Mouse (Mus musculus): Measurements from ENCODE around the gene Arhgef25. TPM values are rescaled to one million over a fixed set of nuclear protein-coding genes. Genes with fewer than 3 reads are reported as not detected.
"Not testable (repeated sequence)": the region's sequence is repeated elsewhere in the genome, so short reads cannot be mapped to it uniquely, and the experiment has no call there.

The Arhgef25 gene
- polyA plus RNA-seq, 1 experiment from 2014 or later = 30.1 TPM

DNA sequence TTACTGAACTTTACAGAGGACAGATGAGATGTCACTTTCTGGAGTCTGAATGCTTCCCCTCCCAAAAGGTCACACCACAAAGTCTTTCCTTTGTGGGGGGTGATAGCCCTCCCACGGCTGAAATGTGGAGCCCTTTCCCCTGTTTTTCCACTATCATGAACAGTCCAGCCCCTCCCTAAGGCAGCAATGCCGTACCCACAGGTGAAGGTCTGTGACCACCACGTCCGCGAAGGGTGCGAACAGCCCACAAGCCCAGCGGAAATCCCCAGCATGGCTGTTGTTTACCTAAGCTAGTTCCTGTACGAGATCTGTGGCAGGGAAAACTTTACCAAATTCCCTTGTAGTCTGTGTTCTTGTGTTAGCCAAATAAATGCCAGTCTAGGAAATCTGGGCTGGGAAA, 48.4 kb downstream of the Arhgef25 start:
- H3K9ac ChIP-seq (ENCODE audit: low read depth, low read length) = no peak overlapping the region
- H3K9me3 ChIP-seq (ENCODE audit: control insufficient read depth, low read length) = no peaks in the 10 kb centered on the region
- ATAC-seq (ENCODE audit: low FRiP score) (no peak), DNase-seq (ENCODE audit: low spot score) (no peak)
- H3K4me2 ChIP-seq (replicated peaks; ENCODE audit: low read depth, low read length) = no peak overlapping the region
- no peaks in the 10 kb centered on the region for H3K36me3 ChIP-seq (ENCODE audit: control insufficient read depth, insufficient read depth, low read length)
- H3K27ac ChIP-seq (ENCODE audit: low read depth, low read length) = no peak overlapping the region
- no peaks in the 10 kb centered on the region for H3K4me1 ChIP-seq (replicated peaks; ENCODE audit: control insufficient read depth, insufficient read depth, low read length)
- WGBS = 80% methylated on average over 8 of the region's 8 CpGs
- no peak overlapping the region for H3K4me3 ChIP-seq (ENCODE audit: low read depth, low read length)
- H3K27me3 ChIP-seq (ENCODE audit: control insufficient read depth, insufficient read depth, low read length) = no peaks in the 10 kb centered on the region

- 86% methylated on average over 11 of the region's 11 CpGs for WGBS
- no peak overlapping the region for H3K4me2 ChIP-seq (replicated peaks; ENCODE audit: low read depth, low read length)
- ATAC-seq (ENCODE audit: low FRiP score) = no peak
Measured at GRCm38 (mm10) chr10:127140971-127141370, 48.9 kb downstream of the Arhgef25 start.

DNA sequence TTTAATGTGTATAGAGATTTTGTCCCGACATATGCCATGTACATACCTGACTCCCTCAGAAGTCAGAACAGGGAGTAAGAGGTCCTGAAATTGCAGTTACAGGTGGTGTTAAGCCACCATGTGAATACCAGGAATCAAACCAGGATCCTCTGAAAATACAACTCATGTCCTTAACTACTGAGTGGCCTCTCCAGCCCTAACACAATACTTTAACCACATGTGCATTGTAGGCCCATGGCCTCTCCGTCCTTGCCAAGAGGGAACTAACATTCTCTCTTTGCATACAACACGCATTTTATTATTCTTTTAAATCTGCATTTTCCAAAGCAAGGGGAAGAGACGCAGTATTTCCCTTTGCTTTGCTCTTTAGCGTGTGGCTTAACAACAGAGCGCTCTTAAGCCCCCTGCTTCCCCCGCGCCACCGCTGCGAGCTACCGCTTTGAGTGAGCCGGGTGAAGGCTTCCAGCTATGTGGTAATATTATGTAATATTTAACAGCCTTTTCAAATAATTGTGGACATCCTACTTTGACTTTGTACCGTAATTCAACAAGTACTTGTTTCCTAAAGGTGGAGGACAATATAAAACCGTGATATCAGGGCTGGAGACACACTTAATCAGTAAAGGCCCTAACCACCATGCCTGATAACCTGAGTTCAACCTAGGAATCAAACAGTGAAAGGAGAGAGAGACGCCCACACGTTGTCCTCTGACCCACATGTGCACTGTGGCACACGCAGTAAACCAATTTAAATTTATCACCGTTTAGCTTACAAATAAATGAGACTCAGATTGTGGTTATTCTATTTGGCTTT, 51.3 kb downstream of the Arhgef25 start:
- DNase-seq (ENCODE audit: low spot score) (no peak), ATAC-seq (ENCODE audit: low FRiP score) (no peak)
- Histone ChIP-seq H3K9ac (ENCODE audit: low read depth, low read length) (no peak overlapping the region), H3K4me2 (replicated peaks; ENCODE audit: low read depth, low read length) (no peak overlapping the region), H3K36me3 (ENCODE audit: control insufficient read depth, insufficient read depth, low read length) (no peaks in the 10 kb centered on the region), H3K27me3 (ENCODE audit: control insufficient read depth, insufficient read depth, low read length) (no peaks in the 10 kb centered on the region), H3K9me3 (ENCODE audit: control insufficient read depth, low read length) (no peaks in the 10 kb centered on the region), H3K4me1 (replicated peaks; ENCODE audit: control insufficient read depth, insufficient read depth, low read length) (no peaks in the 10 kb centered on the region), H3K27ac (ENCODE audit: low read depth, low read length) (no peak overlapping the region), H3K4me3 (ENCODE audit: low read depth, low read length) (no peak overlapping the region)
- WGBS = 93% methylated on average over 18 of the region's 18 CpGs

More at GRCm38 (mm10) chr10:127140971-127141370, 48.9 kb downstream of the Arhgef25 start:
- Histone ChIP-seq H3K9me3 (ENCODE audit: control insufficient read depth, low read length) (no peaks in the 10 kb centered on the region), H3K9ac (ENCODE audit: low read depth, low read length) (no peak overlapping the region), H3K27me3 (ENCODE audit: control insufficient read depth, insufficient read depth, low read length) (no peaks in the 10 kb centered on the region), H3K36me3 (ENCODE audit: control insufficient read depth, insufficient read depth, low read length) (no peaks in the 10 kb centered on the region), H3K27ac (ENCODE audit: low read depth, low read length) (no peak overlapping the region), H3K4me1 (replicated peaks; ENCODE audit: control insufficient read depth, insufficient read depth, low read length) (no peaks in the 10 kb centered on the region), H3K4me3 (ENCODE audit: low read depth, low read length) (no peak overlapping the region)
- DNase-seq (ENCODE audit: low spot score) = no peak

GRCm38 (mm10) chr10:127137896-127138295, 52.0 kb downstream of the Arhgef25 start:
- DNase-seq (ENCODE audit: low spot score) (no peak), ATAC-seq (ENCODE audit: low FRiP score) (no peak)
- no peaks in the 10 kb centered on the region for H3K4me1 ChIP-seq (replicated peaks; ENCODE audit: control insufficient read depth, insufficient read depth, low read length)
- no peak overlapping the region for H3K9ac ChIP-seq (ENCODE audit: low read depth, low read length)
- no peak overlapping the region for H3K27ac ChIP-seq (ENCODE audit: low read depth, low read length)
- no peaks in the 10 kb centered on the region for H3K36me3 ChIP-seq (ENCODE audit: control insufficient read depth, insufficient read depth, low read length)
- no peak overlapping the region for H3K4me2 ChIP-seq (replicated peaks; ENCODE audit: low read depth, low read length)
- H3K27me3 ChIP-seq (ENCODE audit: control insufficient read depth, insufficient read depth, low read length) = no peaks in the 10 kb centered on the region
- H3K4me3 ChIP-seq (ENCODE audit: low read depth, low read length) = no peak overlapping the region
- no peaks in the 10 kb centered on the region for H3K9me3 ChIP-seq (ENCODE audit: control insufficient read depth, low read length)
- WGBS = 95% methylated on average over 3 of the region's 3 CpGs

GRCm38 (mm10) chr10:127136510-127136909, 53.4 kb downstream of the Arhgef25 start:
- no peak for ATAC-seq (ENCODE audit: low FRiP score)
- Histone ChIP-seq H3K9ac (ENCODE audit: low read depth, low read length) (no peak overlapping the region), H3K27ac (ENCODE audit: low read depth, low read length) (no peak overlapping the region), H3K4me1 (replicated peaks; ENCODE audit: control insufficient read depth, insufficient read depth, low read length) (no peaks in the 10 kb centered on the region), H3K4me2 (replicated peaks; ENCODE audit: low read depth, low read length) (no peak overlapping the region), H3K9me3 (ENCODE audit: control insufficient read depth, low read length) (no peaks in the 10 kb centered on the region), H3K4me3 (ENCODE audit: low read depth, low read length) (no peak overlapping the region), H3K27me3 (ENCODE audit: control insufficient read depth, insufficient read depth, low read length) (no peaks in the 10 kb centered on the region), H3K36me3 (ENCODE audit: control insufficient read depth, insufficient read depth, low read length) (no peaks in the 10 kb centered on the region)
- no peak for DNase-seq (ENCODE audit: low spot score)
- 85% methylated on average over 4 of the region's 4 CpGs for WGBS

GRCm38 (mm10) chr10:127135118-127135836, 54.6 kb downstream of the Arhgef25 start:
- H3K4me2 ChIP-seq (replicated peaks; ENCODE audit: low read depth, low read length) = no peak overlapping the region
- H3K4me3 ChIP-seq (ENCODE audit: low read depth, low read length) = no peak overlapping the region
- DNase-seq (ENCODE audit: low spot score) (no peak), ATAC-seq (ENCODE audit: low FRiP score) (no peak)
- no peak overlapping the region for H3K27ac ChIP-seq (ENCODE audit: low read depth, low read length)
- no peaks in the 10 kb centered on the region for H3K9me3 ChIP-seq (ENCODE audit: control insufficient read depth, low read length)
- H3K9ac ChIP-seq (ENCODE audit: low read depth, low read length) = no peak overlapping the region
- no peaks in the 10 kb centered on the region for H3K27me3 ChIP-seq (ENCODE audit: control insufficient read depth, insufficient read depth, low read length)
- H3K4me1 ChIP-seq (replicated peaks; ENCODE audit: control insufficient read depth, insufficient read depth, low read length) = no peaks in the 10 kb centered on the region
- H3K36me3 ChIP-seq (ENCODE audit: control insufficient read depth, insufficient read depth, low read length) = no peaks in the 10 kb centered on the region
- WGBS = 66% methylated on average over 8 of the region's 8 CpGs

- not testable (repeated sequence) for DNase-seq (ENCODE audit: low spot score); H3K36me3 ChIP-seq (ENCODE audit: control insufficient read depth, insufficient read depth, low read length); H3K27me3 ChIP-seq (ENCODE audit: control insufficient read depth, insufficient read depth, low read length); H3K4me2 ChIP-seq (replicated peaks; ENCODE audit: low read depth, low read length); H3K4me3 ChIP-seq (ENCODE audit: low read depth, low read length); H3K9ac ChIP-seq (ENCODE audit: low read depth, low read length); H3K9me3 ChIP-seq (ENCODE audit: control insufficient read depth, low read length); H3K4me1 ChIP-seq (replicated peaks; ENCODE audit: control insufficient read depth, insufficient read depth, low read length); H3K27ac ChIP-seq (ENCODE audit: low read depth, low read length); ATAC-seq (ENCODE audit: low FRiP score)
- WGBS = 79% methylated on average over 3 of the region's 3 CpGs
Measured at GRCm38 (mm10) chr10:127134394-127135035, 55.4 kb downstream of the Arhgef25 start.
